Mouse (Mus musculus): Measurements from ENCODE around the gene Kcns3.
"Not testable (repeated sequence)": the region's sequence is repeated elsewhere in the genome, so short reads cannot be mapped to it uniquely, and the experiment has no call there.

Gene Kcns3

DNA sequence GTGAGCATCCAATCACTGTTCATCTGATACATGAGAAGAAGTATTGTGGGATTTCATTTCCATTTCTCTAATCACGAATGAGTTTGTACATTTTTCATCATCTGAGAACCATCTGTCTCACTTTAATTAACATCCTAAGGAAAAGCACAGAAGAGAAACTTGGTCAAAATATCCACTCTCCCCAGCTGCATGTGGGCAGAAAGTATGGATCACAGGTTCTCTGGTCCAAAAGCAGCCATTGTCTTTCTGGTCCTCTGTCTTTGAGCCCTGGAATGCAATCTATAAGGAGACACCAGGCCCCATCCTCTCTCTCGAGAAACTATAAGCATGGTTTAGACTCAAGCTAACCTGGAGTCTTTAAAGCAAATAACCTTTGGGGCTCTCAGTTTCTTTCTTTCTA, 79.8 kb downstream of the Kcns3 start:
- DNase-seq (ENCODE audit: low spot score): no peak

DNA sequence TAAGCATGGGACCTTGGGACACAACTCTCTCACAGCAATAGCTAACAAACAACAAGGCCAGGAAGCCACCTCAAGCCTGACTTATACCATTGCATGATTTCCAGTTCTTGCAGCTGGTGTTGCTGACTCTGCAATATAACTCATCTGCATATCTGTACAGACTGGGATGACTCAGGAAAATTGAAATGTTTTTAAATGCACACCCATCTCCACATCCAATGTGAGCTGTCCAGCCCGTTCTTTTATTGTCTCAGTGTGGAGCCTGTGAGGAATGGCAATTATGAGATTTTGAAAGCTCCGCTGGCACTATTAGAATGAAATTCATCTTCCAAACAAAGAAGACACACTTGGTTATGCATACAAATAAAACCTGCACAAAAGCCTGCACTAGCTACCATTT, 84.0 kb downstream of the Kcns3 start:
- no peak for DNase-seq (ENCODE audit: low spot score)

DNA sequence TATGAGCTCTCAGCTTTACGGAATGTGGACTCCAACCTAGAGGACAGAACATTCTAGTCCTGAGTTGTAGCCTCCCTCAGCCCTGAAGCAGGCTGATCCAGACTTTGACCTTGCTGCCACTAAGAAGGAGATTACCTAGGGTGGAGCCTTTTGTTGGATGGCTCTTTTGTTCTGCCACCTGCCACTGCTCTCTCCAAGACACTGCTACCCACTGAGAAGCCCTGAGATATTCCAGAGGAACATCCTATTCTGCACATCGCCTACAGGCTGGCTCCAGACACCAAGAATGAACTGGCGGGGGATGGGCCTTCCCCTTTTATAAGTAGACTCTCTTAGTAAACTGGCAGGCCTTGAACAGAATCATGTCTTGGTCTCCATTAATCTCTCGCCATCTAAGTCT, 98.2 kb downstream of the Kcns3 start:
- not testable (repeated sequence) for DNase-seq (ENCODE audit: low spot score)

DNA sequence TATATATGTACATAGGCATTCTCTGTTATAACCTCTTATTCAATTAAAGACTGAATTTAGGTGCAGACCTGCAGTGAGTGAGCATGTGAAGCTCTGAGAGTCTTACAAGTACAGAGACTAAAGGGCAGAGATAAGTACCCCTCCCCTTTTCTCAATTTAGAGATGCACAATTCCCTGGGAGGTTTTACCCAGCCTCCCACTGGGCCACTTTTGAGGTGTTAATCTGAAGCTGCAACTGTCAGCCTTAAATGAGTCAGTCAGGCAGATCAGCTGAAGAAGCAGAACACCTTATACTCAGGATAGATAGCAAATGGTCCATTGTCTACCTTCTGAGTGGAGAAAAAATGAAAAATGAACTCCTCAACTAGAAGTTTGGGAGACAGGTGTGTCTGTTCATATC, 109.0 kb downstream of the Kcns3 start:
- DNase-seq (ENCODE audit: low spot score): no peak

Data from spleen, adult 12 weeks (tissue).